Mouse (Mus musculus): ENCODE measurements around the gene Ssh2.

DNA sequence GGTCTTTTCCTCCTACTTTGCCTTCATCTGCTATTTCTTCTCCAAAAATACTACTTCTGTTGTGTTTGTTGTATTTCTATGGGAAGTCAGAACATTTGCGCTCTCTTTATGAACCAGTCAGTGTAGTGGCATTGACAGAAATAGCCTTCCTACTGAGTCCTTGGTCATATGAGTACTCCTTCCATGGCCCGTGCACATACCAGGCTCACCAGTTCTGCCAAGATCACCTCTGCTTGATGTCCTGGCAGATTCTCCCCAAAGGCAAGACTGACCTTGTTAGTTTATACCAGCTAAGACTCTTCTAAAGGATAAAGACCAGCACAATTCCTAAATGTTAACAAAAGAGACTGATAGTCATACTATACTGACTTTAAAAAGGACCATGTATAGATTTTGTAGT is 235.6 kb downstream of the Ssh2 start:
- TF ChIP-seq ZC3H11A (IDR thresholded peaks at IDR 0.05; ENCODE audit: borderline replicate concordance, low read depth, low read length) (no peak), MAFK (IDR thresholded peaks at IDR 0.05; ENCODE audit: insufficient read depth, low read depth, low read length) (no peak), CHD2 (IDR thresholded peaks at IDR 0.05; ENCODE audit: low read depth, low read length) (no peak), HCFC1 (IDR thresholded peaks at IDR 0.05; ENCODE audit: borderline replicate concordance, insufficient read depth, low read length) (no peak), ZNF384 (IDR thresholded peaks at IDR 0.05; ENCODE audit: low read depth, low read length) (no peak)

Data from ES-E14 (cell line).